Mouse (Mus musculus) embryonic fibroblast, embryonic 13.5 days (primary cell): Measurements from ENCODE around the gene BC034090. TPM values are rescaled to one million over a fixed set of nuclear protein-coding genes. Genes with fewer than 3 reads are reported as not detected.

Experiments
- H3K27ac ChIP-seq: 2 replicates; pipeline ENCODE4 v1.5.1; 2012; ENCODE audit warnings: low read length, control low read depth, inconsistent platforms; ENCODE audit not compliant: insufficient read depth
- H3K4me1 ChIP-seq: 2 replicates; pipeline ENCODE4 v1.6.1; 2011; ENCODE audit warnings: low read length; ENCODE audit not compliant: control insufficient read depth, insufficient read depth
- H3K4me3 ChIP-seq: 2 replicates; pipeline ENCODE4 v1.5.1; 2011; ENCODE audit warnings: mild to moderate bottlenecking, control low read depth, low read length; ENCODE audit not compliant: insufficient read depth
- CTCF ChIP-seq: IDR thresholded peaks from 2 replicates; pipeline ENCODE4 v1.5.1; 2011; ENCODE audit warnings: mild to moderate bottlenecking, control low read depth, low read length, moderate library complexity, borderline replicate concordance; ENCODE audit not compliant: insufficient read depth
- POLR2A ChIP-seq: IDR thresholded peaks from 2 replicates; pipeline ENCODE4 v1.6.1; 2011; ENCODE audit warnings: low read depth, mild to moderate bottlenecking, control low read depth, low read length, moderate library complexity
- polyA plus RNA-seq: library from polyadenylated mRNA; stranded (reverse); fragments of >200 nt; gene quantifications from 2 replicates; pipeline ENCODE4 v1.2.4, GENCODE M21; 2011; ENCODE audit warnings: low read depth; ENCODE audit not compliant: missing spikeins, insufficient read length

BC034090 gene
- polyA plus RNA-seq, 1 experiment, result 25.1 TPM

DNA sequence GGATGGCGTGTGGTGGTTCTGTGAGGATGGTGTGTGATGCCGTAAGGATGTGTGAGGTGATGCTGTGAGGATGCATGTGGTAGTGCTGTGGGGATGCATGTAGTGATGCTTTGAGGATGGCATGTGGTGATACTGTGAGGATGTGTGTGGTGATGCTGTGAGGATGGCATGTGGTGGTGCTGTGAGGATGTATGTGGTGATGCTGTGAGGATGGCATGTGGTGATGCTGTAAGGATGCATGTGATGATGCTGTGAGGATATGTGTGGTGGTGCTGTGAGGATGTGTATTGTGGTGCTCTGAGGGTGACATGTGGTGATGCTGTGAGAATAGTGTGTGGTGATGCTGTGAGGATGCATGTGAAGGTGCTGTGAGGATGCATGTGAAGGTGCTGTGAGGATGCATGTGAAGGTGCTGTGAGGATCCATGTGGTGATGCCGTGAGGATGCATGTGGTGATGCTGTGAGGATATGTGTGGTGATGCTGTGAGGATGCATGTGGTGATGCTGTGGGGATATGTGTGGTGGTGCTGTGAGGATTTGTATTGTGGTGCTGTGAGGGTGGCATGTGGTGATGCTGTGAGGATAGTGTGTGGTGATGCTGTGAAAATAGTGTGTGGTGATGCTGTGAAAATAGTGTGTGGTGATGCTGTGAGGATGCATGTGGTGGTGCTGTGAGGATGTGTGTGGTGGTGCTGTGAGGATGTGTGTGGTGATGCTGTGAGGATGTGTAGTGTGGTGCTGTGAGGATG, 71.2 kb downstream of the BC034090 start:
- H3K4me1 ChIP-seq, result no peaks in the 10 kb centered on the region
- TF ChIP-seq POLR2A (no peak), CTCF (no peak)
- H3K4me3 ChIP-seq, result no peak overlapping the region
- H3K27ac ChIP-seq, result no peak overlapping the region

DNA sequence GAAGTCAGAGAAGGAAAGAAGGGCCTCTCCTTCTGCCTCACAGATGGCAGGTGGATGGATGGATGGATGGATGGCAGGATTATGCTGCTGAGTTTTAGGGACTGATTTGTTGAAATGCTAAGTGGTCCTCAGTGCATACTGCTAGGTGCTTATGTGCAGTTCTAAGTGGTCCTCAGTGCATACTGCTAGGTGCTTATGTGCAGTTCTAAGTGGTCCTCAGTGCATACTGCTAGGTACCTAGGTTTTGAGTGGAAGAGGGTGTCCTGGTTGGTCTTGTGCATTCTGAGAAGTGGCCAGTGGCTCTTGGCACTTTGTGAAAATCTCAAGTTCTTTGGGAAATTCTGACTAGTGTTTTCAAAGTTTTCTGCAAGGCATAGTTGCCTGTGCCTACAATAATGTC, 74.3 kb downstream of the BC034090 start:
- Histone ChIP-seq H3K4me1 (no peaks in the 10 kb centered on the region), H3K27ac (no peak overlapping the region), H3K4me3 (no peak overlapping the region)
- no peak for TF ChIP-seq CTCF
- TF ChIP-seq POLR2A, result no peak

DNA sequence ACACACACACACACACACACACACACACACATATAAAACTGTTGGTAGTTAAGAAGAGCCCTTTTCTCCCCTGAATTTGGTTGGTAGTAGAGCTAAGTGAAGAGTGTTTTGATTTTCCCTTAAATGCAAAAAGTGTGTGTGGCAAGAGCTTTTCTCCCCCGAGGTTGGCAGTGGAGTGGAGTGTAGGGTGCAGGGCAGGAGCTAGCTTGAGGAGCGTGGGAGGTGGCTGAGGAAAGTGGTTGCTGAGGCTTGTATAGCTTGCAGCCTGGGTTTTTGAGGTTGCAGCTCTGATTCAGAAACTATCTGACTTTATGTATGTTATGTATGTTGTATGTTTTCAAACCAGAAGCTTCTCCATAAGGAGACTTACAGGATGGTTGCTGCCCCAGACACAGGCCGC, 76.8 kb downstream of the BC034090 start:
- H3K27ac ChIP-seq, result no peak overlapping the region
- no peaks in the 10 kb centered on the region for H3K4me1 ChIP-seq
- no peak overlapping the region for H3K4me3 ChIP-seq
- TF ChIP-seq CTCF, result no peak
- TF ChIP-seq POLR2A, result no peak

Other genes with a start within 250 kb of the BC034090 start
- gene Ier5, start 144.8 kb downstream of the BC034090 start, polyA plus RNA-seq, result 37.2 and 48.4 TPM in 2 replicates
- gene Mr1, start 97.6 kb downstream of the BC034090 start, polyA plus RNA-seq, result 13.4 and 13.8 TPM in 2 replicates
- 54.3 and 58.8 TPM in 2 replicates for gene Stx6, start 85.7 kb downstream of the BC034090 start, polyA plus RNA-seq
- 43.6 and 43.7 TPM in 2 replicates for gene Xpr1, start 173.0 kb upstream of the BC034090 start, polyA plus RNA-seq